In the genomic region with DNA sequence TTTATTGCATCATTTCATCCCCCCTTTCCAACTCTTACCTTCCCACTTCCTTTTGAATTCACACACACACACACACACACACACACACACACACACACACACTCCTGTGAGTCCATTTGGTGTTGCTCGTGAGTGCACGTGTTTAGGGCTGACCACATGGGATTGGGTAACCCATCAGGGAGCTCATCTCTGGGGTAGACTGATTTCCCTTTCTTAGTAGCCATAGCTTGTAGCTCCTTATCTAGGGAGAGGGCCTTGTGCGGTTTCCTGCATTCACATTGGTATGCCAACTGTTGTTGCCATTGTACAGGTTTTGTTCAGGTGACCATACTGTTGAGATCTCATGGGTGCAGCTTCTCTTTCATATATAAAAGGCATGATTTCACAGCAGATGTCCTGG, we compare ENCODE assay signal across 23 mouse cellular contexts. TPM values are rescaled to one million over a fixed set of nuclear protein-coding genes. Genes with fewer than 3 reads are reported as not detected.
DNase-seq lines count a peak whose midpoint lies in the region; ATAC-seq and TF ChIP-seq lines count a peak whose summit lies in the region.
"Had no signal": no experiment of that assay in that cellular context is flagged by ENCODE, and none has a peak within 500 bp of the region (broad histone marks: within the 10 kb centered on the region; RNA-seq: fewer than 3 reads in every experiment).

No protein-coding gene starts in this region.

- no peak for TF ChIP-seq RAD21 in MEL (IDR thresholded peaks at IDR 0.05; ENCODE audit: low read depth, low read length)

- intact Hi-C loops in left cerebral cortex, postnatal 25 days (cut with DNase I), result no loop called here

- DNase-seq in liver, embryonic 11.5 days (ENCODE audit: low spot score), result no peak
- DNase-seq in liver (no peak), MEL (ENCODE audit: low read depth, low spot score) (peak; percentile 80)
- DNase-seq in heart, adult 18-20 months, result no peak
- no peak for DNase-seq in left cerebral cortex, postnatal 25 days (ENCODE audit: low spot score in 2 of 2)
- DNase-seq in cerebellum, postnatal 4 days (ENCODE audit: low spot score in 2 of 2), result no peak
- DNase-seq: adrenal gland, postnatal 10 days; B cell, adult 2 months; cerebellum, adult 11 months; cerebellum, adult 9-10 months; cerebellum, postnatal 36 days; gastrocnemius, postnatal 25 days; heart, postnatal 14 days; kidney, adult 8-10 months; kidney, postnatal 10 days had no signal

- H3K27me3 ChIP-seq in liver, embryonic 11.5 days (replicated peaks; ENCODE audit: control insufficient read depth, insufficient read depth, low read length), result no peaks in the 10 kb centered on the region
- H3K27me3 ChIP-seq in MEL (ENCODE audit: control insufficient read depth in 1 of 2, insufficient read depth in 2 of 2, low read length in 2 of 2), result no peaks in the 10 kb centered on the region; a peak in 1 of 4 replicates
- H3K27me3 ChIP-seq in liver, embryonic 12.5 days (replicated peaks), result 0 out of 2 replicates have a peak, but pooled peaks cover 3% of the 10 kb centered on the region
- H3K27me3 ChIP-seq: forebrain, embryonic 12.5 days; lung, embryonic 15.5 days had no signal

- peaks cover 13% of the 10 kb centered on the region for H3K4me1 ChIP-seq in liver, embryonic 11.5 days (replicated peaks; ENCODE audit: control insufficient read depth, insufficient read depth, low read length)
- peaks cover 9 to 14% of the 10 kb centered on the region in 2 experiments for H3K4me1 ChIP-seq in MEL (ENCODE audit: control insufficient read depth in 1 of 2, insufficient read depth in 2 of 2, low read length in 2 of 2)
- H3K4me1 ChIP-seq in liver, embryonic 12.5 days, result peaks cover 33% of the 10 kb centered on the region
- H3K4me1 ChIP-seq: embryonic facial prominence, embryonic 13.5 days; lung, embryonic 15.5 days had no signal

- TF ChIP-seq POLR2A in MEL (IDR thresholded peaks at IDR 0.05; ENCODE audit: control insufficient read depth in 1 of 2, insufficient read depth in 1 of 2, low read depth in 1 of 2, low read length in 2 of 2, poor library complexity in 1 of 2), result no peak

- no peak for TF ChIP-seq CTCF in MEL (IDR thresholded peaks at IDR 0.05 in 2 of 3, conservative IDR thresholded peaks at IDR 0.05 in 1 of 3; ENCODE audit: control insufficient read depth in 1 of 3, insufficient read depth in 1 of 3, low read depth in 2 of 3, low read length in 3 of 3, poor library complexity in 1 of 3, severe bottlenecking in 1 of 3)

- H3K79me2 ChIP-seq in MEL (ENCODE audit: control insufficient read depth, insufficient read depth, low read length, poor library complexity), result no peaks in the 10 kb centered on the region

- no peak overlapping the region for H3K9ac ChIP-seq in liver, embryonic 11.5 days (ENCODE audit: low read depth, low read length)
- peak overlapping the region; percentile 24; the same call in 1 of the 2 replicates for H3K9ac ChIP-seq in MEL (ENCODE audit: control insufficient read depth, low read depth, low read length, poor library complexity, severe bottlenecking)
- H3K9ac ChIP-seq in liver, embryonic 12.5 days, result no peak overlapping the region
- H3K9ac ChIP-seq: embryonic facial prominence, embryonic 13.5 days; forebrain, embryonic 12.5 days; lung, embryonic 15.5 days had no signal

- WGBS in liver, embryonic 11.5 days, result 38% methylated on average over 3 of the region's 3 CpGs
- 25% methylated on average over 3 of the region's 3 CpGs for WGBS in liver, embryonic 12.5 days (ENCODE audit: insufficient replicate concordance)

- no peak overlapping the region for H3K4me2 ChIP-seq in liver, embryonic 11.5 days
- H3K4me2 ChIP-seq in liver, embryonic 12.5 days, result no peak overlapping the region
- H3K4me2 ChIP-seq: embryonic facial prominence, embryonic 13.5 days; forebrain, embryonic 12.5 days; lung, embryonic 15.5 days had no signal

- peak; percentile 58; the same call in 1 of the 2 replicates for ATAC-seq in liver, embryonic 11.5 days (replicated peaks; ENCODE audit: low FRiP score)
- peak; percentile 57; the same call in 1 of the 2 replicates for ATAC-seq in liver, embryonic 12.5 days
- peak; percentile 71 for ATAC-seq in megakaryocyte, adult 5-6 weeks (ENCODE audit: poor library complexity, severe bottlenecking)
- ATAC-seq: hindbrain, embryonic 16.5 days; intestine, embryonic 16.5 days; Patski had no signal

- H3K9me3 ChIP-seq in liver, embryonic 11.5 days (ENCODE audit: control insufficient read depth, low read length), result no peaks in the 10 kb centered on the region
- H3K9me3 ChIP-seq in MEL (replicated peaks; ENCODE audit: insufficient read depth, low read length), result no peaks in the 10 kb centered on the region
- H3K9me3 ChIP-seq in liver, embryonic 12.5 days (replicated peaks), result no peaks in the 10 kb centered on the region
- H3K9me3 ChIP-seq: embryonic facial prominence, embryonic 13.5 days; forebrain, embryonic 12.5 days; lung, embryonic 15.5 days had no signal

- peak; percentile 70 to 81; a peak in 3 of 4 replicates for TF ChIP-seq EP300 in MEL (IDR thresholded peaks at IDR 0.05; ENCODE audit: low read depth in 1 of 2, low read length in 2 of 2)

- no peaks in the 10 kb centered on the region for H3K36me3 ChIP-seq in liver, embryonic 11.5 days (ENCODE audit: control insufficient read depth, insufficient read depth, low read length)
- peaks cover 0 to 15% of the 10 kb centered on the region in 2 experiments; a peak in 2 of 4 replicates for H3K36me3 ChIP-seq in MEL (ENCODE audit: control insufficient read depth in 1 of 2, insufficient read depth in 2 of 2, low read length in 2 of 2)
- H3K36me3 ChIP-seq in liver, embryonic 12.5 days, result no peaks in the 10 kb centered on the region
- H3K36me3 ChIP-seq: embryonic facial prominence, embryonic 13.5 days; forebrain, embryonic 12.5 days; lung, embryonic 15.5 days had no signal

- 0 out of 2 replicates have a peak overlapping the region, but pooled peaks have one; percentile 23 for H3K27ac ChIP-seq in liver, embryonic 11.5 days (ENCODE audit: low read depth, low read length)
- H3K27ac ChIP-seq in MEL (ENCODE audit: control insufficient read depth, low read depth, low read length), result peak overlapping the region; percentile 58
- no peak overlapping the region for H3K27ac ChIP-seq in liver, embryonic 12.5 days
- H3K27ac ChIP-seq: embryonic facial prominence, embryonic 13.5 days; lung, embryonic 15.5 days had no signal

- no peak overlapping the region for H3K4me3 ChIP-seq in liver, embryonic 11.5 days (ENCODE audit: low read depth, low read length)
- peak overlapping the region in 1 of 2 experiments; percentile 41; a peak in 2 of 4 replicates for H3K4me3 ChIP-seq in MEL (ENCODE audit: control insufficient read depth in 1 of 2, insufficient read depth in 1 of 2, low read depth in 2 of 2, low read length in 2 of 2)
- no peak overlapping the region for H3K4me3 ChIP-seq in liver, embryonic 12.5 days
- H3K4me3 ChIP-seq: embryonic facial prominence, embryonic 13.5 days; forebrain, embryonic 12.5 days; lung, embryonic 15.5 days had no signal

TF ChIP-seq in MEL, 35 proteins besides CTCF, POLR2A, EP300 and RAD21 (continues in another document):
- peak; percentile 85 for TF ChIP-seq GATA1 (IDR thresholded peaks at IDR 0.05; ENCODE audit: low read depth, low read length)
- TF ChIP-seq MYC (IDR thresholded peaks at IDR 0.05; ENCODE audit: low read depth, low read length), result peak; percentile 84; the same call in 1 of the 2 replicates
- no peak for TF ChIP-seq POLR2AphosphoS2 (IDR thresholded peaks at IDR 0.05; ENCODE audit: low read length)
- TF ChIP-seq ZNF384 (IDR thresholded peaks at IDR 0.05; ENCODE audit: low read depth, low read length), result no peak
- no peak for TF ChIP-seq HCFC1 (IDR thresholded peaks at IDR 0.05; ENCODE audit: low read depth, low read length)
- 0 out of 2 replicates have a peak, but pooled peaks have one; percentile 54 for TF ChIP-seq MAZ (IDR thresholded peaks at IDR 0.05; ENCODE audit: low read depth, low read length)
- no peak for TF ChIP-seq POLR2AphosphoS5 (IDR thresholded peaks at IDR 0.05; ENCODE audit: borderline replicate concordance, low read depth, low read length)
- peak; percentile 85 for TF ChIP-seq BHLHE40 (IDR thresholded peaks at IDR 0.05; ENCODE audit: borderline replicate concordance, low read depth, low read length)
- TF ChIP-seq MXI1 (IDR thresholded peaks at IDR 0.05; ENCODE audit: low read depth, low read length), result peak; percentile 79; the same call in 1 of the 2 replicates
- peak; percentile 82 for TF ChIP-seq MAX (IDR thresholded peaks at IDR 0.05; ENCODE audit: low read length)
- TF ChIP-seq SMC3 (IDR thresholded peaks at IDR 0.05; ENCODE audit: low read depth, low read length), result no peak
- no peak for TF ChIP-seq UBTF (IDR thresholded peaks at IDR 0.05; ENCODE audit: borderline replicate concordance, insufficient read depth, low read depth, low read length)
- no peak for TF ChIP-seq CHD2 (IDR thresholded peaks at IDR 0.05; ENCODE audit: low read length)
- TF ChIP-seq ZMIZ1 (IDR thresholded peaks at IDR 0.05; ENCODE audit: low read depth, low read length), result no peak
- no peak for TF ChIP-seq USF2 (IDR thresholded peaks at IDR 0.05; ENCODE audit: borderline replicate concordance in 1 of 2, insufficient read depth in 1 of 2, low read depth in 1 of 2, low read length in 2 of 2)
- no peak for TF ChIP-seq GABPA (IDR thresholded peaks at IDR 0.05; ENCODE audit: low read depth, low read length)
- TF ChIP-seq SIN3A (IDR thresholded peaks at IDR 0.05; ENCODE audit: low read length), result no peak

RNA-seq across cellular contexts. Expression of a gene that starts 5.8 kb away (rescaled TPM):
- 38.8 and 39.3 TPM in 2 replicates for polyA plus RNA-seq in liver, embryonic 11.5 days (2014; fragmentation: Nextera tagmentation; extraction: Ambion mirVana)
- total RNA-seq in MEL (2012; rRNA removed), result 11.9 and 12.9 TPM in 2 replicates
- polyA plus RNA-seq in MEL (2012; ENCODE audit: insufficient read depth in 1 of 2, insufficient read length in 2 of 2, low read depth in 1 of 2, low replicate concordance in 2 of 2, missing spikeins in 1 of 2), result 10 to 100 TPM in 1 of 2 experiments, not detected in 1; 15.4 TPM
- polyA plus RNA-seq in liver, embryonic 12.5 days (2016; fragmentation: Nextera tagmentation; extraction: Ambion mirVana), result 30.1 and 31.7 TPM in 2 replicates
- 5.7 and 8.5 TPM in 2 replicates for total RNA-seq in megakaryocyte, adult 5-6 weeks (2015)
- total RNA-seq in megakaryocyte, adult 5-6 weeks (2017), result 6.2 and 7.1 TPM in 2 replicates
- total RNA-seq in heart, adult 18-20 months (2021), result 10 to 100 TPM; 18.9 to 20.4 TPM
- total RNA-seq in left cerebral cortex, postnatal 25 days (2021), result 10 to 100 TPM; 52.3 to 62.3 TPM

RNA-seq across cellular contexts. Expression of a gene that starts 35.6 kb away (rescaled TPM):
- 0.48 and 0.95 TPM in 2 replicates for polyA plus RNA-seq in liver, embryonic 11.5 days (2014; fragmentation: Nextera tagmentation; extraction: Ambion mirVana)
- total RNA-seq in MEL (2012; rRNA removed), result 0.26 and 0.27 TPM in 2 replicates
- polyA plus RNA-seq in MEL (2012; ENCODE audit: insufficient read depth in 1 of 2, insufficient read length in 2 of 2, low read depth in 1 of 2, low replicate concordance in 2 of 2, missing spikeins in 1 of 2), result under 1 TPM in 1 of 2 experiments, not detected in 1; 0.88 TPM
- 0.18 and 0.69 TPM in 2 replicates for polyA plus RNA-seq in liver, embryonic 12.5 days (2016; fragmentation: Nextera tagmentation; extraction: Ambion mirVana)
- total RNA-seq in megakaryocyte, adult 5-6 weeks (2015), result 0.80 and 1.2 TPM in 2 replicates
- total RNA-seq in megakaryocyte, adult 5-6 weeks (2017), result 0.44 TPM in 1 of 2 replicates, not detected in the other
- under 1 TPM; 0.27 to 0.62 TPM for total RNA-seq in heart, adult 18-20 months (2021)
- total RNA-seq in left cerebral cortex, postnatal 25 days (2021), result 1 to 10 TPM; 7.6 to 8.0 TPM
